Mouse (Mus musculus) neural tube, embryonic 10.5 days (tissue): Measurements from ENCODE around the gene Ccdc184.

Experiments used
- DNase-seq: peaks from one replicate; pipeline ENCODE4 v3.0.0-alpha.2; 2017; ENCODE audit warnings: low spot score; ENCODE audit errors: extremely low spot score

Gene Ccdc184

DNA sequence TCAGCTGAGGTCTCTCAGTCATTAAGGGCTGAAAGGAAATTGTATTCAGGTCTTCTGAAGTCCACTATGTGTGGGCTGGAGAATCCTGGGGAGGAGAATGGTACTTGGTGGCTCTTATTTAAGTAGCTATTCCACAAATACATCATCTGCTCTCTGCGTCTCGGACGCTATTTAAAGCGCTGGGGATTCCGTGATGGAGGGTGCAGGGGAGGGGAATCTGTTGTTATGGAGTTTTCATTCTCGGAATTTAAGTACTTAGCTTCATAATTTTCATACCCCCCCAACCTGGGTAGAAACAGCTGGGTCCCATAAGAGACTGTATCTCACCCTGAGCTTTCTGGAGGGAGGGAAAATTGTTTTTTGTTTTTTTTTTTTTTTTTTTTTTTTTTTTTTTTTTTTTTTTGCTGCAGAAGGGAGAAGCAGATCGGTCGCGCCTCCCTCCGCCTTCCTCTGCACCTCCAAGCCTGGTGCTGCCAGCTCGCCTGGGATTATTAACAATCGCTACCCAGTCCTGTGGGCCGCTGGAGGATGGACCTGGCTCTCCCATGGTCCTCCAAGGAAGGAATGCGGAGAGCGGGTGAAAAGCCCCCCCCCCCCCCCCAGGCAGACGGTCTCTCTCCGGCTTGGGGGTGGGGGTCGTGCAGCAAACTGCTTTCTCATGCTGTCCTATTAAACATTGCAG lies at the start of gene Ccdc184:
Ccdc184 (plus strand) TSS at position 196 of the 682 bp plus-strand sequence.
- DNase-seq, result no peak

DNA sequence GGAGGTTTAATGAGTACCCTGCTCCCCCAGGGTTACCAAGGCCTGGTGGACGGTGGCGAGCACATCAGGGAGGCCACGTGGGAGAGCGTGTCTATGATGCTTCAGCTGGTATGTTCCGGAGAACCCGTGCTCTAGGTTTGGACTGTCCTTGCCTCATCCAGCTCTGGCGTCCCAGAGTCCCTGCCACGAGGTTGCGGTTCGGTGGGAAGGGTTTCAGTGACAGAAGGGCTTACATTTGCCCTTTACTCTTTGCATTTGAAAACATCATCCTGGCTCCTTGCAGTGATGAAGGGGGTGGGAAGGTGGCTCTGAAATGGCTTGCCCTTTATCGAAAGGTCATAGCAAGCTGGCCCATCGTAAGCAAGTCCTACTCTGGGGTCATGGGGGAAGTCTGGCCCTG lies 47.6 kb upstream of the Ccdc184 start:
- no peak for DNase-seq

DNA sequence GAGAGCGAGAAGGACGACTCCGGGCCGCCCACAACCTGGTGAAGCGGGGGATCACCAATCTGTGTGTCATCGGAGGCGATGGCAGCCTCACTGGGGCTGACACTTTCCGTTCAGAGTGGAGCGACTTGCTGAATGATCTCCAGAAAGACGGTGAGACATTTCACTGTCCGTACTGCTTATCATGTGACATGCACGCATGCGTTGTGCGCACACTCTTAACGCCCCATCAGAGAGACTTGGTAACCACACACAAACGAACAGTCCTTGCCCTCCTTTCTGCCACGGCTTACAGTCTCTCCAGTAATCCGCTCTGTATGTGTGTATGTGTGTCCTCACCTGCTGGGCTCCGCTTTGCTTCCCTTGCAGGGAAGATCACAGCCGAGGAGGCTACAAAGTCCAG lies 46.1 kb upstream of the Ccdc184 start:
- no peak for DNase-seq

DNA sequence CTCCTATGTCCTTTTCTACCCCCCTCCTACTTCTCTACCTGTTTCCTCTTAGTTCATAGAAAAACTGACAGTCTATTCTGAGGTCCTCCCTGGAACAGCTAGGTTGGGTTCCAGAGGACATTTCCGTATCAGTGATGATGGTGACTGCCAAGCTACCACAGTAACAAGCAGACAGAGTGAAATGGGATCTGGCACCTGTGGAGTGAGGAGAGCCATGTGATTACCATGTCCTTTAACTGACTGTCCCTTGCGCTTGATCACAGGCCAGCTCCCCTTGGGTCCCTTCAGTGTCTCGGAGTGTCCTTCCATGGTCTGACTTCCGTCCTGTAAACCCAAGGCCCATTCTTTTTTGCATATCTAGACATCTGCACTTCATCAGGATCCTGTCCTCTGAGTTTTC lies 36.0 kb upstream of the Ccdc184 start:
- no peak for DNase-seq

DNA sequence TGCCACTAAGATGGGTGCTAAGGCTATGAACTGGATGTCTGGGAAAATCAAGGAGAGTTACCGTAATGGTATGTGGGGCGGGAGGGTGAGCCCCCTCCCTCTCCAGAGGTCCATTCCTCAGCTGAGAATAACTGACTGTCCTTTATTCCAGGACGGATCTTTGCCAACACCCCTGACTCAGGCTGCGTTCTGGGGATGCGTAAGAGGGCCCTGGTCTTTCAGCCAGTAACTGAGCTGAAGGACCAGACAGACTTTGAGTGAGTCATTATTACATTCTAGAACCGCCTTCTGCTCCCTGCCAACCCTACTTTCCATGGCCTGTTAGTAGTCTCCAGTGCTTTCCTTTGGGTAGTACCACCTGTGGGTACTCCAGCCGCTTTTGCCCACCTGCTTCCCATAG lies 35.5 kb upstream of the Ccdc184 start:
- DNase-seq, result no peak

DNA sequence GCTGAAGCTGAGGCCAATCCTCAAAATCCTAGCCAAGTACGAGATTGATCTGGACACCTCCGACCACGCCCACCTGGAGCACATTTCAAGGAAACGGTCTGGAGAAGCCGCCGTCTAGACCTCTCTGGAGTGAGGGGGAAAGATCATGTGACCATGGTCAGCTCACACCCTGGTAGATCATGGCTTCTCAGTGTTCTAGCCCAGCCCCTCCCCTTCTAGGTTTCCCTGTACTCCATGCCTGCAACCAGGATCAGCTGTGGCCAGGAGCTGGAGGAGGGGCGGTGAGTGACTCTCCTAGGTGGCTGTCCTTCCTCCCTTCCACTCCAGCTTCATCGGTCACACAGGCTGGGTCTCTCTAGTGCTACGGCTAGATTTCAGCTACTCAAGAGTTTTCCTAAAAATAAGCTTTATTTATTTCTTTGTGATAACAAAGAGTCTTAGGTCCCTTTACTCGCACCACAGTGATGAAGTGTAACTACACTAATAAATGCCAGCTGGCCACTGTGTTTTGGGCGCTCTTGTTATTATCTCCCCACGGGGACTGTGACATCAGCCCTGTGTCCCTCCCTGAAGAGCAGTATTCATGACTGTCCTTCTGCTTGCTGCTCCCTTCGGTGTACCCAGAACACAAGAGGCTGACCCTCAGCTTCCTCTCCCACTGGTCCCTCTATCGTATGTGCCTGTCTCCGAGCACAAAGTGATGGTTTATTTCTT lies 34.9 kb upstream of the Ccdc184 start:
- no peak for DNase-seq

DNA sequence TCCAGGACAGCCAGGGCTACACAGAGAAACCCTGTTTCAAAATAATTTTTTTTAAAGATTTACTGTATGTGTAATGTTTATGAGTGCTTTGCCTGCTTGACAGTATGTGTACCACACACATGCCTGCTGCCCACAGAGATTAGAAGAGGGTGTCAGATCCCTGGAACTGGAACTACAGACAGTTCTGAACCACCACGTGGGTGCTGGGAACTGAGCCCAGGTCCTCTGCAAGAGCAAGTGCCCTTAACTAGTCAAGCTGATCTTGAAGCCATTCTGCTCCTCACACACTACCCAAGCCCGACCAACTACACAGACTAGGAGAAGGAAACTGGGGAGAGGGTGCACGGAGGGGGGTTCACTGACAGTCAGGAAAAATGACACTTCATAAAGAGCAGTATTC lies 33.5 kb upstream of the Ccdc184 start:
- DNase-seq, result no peak

DNA sequence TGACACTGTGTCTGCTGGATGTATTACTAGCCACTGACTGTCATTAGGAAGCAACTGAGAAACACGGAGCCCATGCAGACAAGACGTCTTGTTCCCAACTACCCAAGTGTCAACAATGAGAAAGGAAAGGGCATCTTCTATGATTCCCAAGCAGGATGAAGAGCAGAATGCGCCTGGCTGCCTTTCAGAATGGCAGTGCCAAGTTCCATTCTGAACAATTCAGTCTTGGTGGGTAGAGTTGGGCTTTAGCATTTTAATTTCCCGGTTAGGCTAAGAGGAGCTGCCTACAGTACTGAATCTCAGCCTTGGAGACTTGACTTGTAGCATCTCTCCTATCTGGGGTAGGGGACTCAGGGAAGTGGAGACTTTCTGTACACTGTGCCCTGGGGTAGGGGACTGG lies 32.9 kb upstream of the Ccdc184 start:
- no peak for DNase-seq

DNA sequence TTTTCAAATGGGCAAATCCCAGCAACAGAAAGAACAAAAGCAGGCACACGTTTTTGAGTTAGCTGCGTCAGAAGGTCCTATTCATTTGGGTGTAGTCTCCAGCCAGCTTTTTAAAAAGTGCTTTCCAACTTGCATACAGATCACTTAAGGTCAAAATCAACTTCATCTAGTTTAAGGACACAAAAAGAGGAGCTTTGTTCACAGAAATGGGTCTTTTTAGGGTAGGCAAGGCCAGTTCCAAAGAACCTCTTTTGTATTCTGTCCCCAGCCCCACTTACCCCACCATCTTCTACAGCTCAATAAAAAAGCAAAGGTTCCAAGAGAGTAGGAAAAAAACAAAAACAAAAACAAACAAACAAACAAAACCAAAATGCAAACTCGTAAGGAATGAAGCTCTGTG lies 32.3 kb upstream of the Ccdc184 start:
- DNase-seq, result no peak

DNA sequence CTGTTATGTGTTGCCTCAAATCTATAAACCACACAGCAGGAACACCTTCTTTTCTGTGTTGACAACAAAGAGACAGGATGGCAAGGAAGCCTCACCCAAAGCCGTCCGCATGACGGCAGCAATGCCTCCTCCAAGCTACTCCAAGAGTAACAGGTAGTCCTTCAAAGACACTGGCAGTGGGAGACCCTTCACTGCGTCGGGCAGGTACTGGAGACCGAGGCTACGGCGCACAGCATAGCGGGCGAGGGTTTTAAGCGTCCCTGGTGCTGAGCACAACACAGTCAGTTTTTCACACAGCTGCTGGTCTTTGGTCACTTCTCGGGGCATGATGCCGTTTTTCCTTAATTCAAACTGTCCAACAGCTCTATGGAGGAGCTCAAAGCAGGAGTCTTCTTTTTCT lies 31.3 kb upstream of the Ccdc184 start:
- DNase-seq, result no peak

DNA sequence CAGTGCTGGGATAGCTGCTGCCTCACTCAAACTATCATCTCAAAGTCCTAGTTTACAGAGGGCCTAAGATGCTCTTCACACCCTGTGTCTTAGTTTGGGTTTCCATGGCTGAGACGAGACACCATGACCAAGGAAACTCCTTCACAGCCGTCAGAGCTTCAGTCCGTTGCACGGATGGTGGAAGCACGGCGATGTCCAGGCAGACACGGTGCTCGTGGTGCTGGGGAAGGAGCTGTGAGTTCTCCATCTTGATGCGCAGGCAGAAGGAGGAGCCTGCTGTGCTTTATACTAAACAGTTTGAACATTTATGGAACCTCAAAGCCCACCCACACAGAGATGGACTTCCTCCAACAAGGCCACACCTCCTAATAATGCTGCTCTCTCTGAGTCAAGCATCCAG lies 30.1 kb upstream of the Ccdc184 start:
- no peak for DNase-seq

DNA sequence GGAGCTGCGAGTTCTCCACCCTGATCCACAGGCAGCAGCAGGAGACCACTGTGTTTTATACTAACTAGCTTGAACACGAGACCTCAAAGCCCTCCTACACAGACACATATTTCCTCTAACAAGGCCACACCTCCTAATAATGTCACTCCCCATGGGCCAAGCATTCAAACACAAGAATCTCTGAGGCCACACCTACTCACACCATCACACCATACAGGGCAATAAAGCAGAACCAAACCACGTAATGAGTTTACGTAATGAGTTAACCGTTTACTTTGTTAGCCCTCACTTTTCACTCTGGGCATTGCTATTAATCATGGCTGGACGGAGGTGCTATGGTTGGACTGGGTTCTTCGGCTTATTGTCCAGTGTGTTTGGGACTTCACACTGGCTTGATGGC lies 27.2 kb upstream of the Ccdc184 start:
- DNase-seq, result no peak

DNA sequence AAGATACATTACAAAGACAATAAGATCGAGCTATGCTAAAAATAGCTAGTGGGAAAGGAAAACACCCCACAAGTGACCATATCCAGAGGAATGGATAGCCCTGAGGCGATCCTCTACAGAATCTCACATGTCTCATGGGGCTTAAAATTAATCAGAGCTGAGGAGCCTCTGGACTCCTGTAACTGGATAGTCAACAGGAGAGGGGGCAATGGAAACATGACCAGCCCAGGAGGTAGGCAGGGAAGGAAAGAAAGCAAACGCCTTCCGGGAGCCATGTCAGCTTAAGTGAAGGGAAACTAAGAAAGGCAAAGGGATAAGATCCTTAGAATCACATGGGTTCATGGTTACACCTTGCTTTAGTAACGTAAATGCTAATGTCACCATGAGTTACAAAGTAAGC lies 26.1 kb upstream of the Ccdc184 start:
- no peak for DNase-seq

DNA sequence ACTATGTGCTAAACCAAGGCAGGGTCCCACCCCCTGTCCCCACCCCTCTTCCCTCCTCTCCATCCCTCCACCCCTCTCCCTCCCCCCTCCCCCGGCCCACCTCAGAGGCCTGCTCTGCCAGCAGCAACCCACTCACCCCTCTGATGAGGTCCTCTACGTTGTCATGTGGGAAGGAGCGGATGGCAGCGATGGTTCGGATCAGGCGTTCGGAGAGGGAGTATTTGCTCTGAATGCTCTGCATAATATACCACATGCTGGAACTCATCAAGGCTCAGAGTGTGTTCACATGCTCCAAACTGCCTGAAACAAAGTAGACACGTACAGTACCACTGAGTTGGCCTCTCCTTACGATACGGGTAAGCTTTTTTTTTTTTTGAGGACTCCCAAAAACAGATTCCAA lies 24.4 kb upstream of the Ccdc184 start:
- no peak for DNase-seq

DNA sequence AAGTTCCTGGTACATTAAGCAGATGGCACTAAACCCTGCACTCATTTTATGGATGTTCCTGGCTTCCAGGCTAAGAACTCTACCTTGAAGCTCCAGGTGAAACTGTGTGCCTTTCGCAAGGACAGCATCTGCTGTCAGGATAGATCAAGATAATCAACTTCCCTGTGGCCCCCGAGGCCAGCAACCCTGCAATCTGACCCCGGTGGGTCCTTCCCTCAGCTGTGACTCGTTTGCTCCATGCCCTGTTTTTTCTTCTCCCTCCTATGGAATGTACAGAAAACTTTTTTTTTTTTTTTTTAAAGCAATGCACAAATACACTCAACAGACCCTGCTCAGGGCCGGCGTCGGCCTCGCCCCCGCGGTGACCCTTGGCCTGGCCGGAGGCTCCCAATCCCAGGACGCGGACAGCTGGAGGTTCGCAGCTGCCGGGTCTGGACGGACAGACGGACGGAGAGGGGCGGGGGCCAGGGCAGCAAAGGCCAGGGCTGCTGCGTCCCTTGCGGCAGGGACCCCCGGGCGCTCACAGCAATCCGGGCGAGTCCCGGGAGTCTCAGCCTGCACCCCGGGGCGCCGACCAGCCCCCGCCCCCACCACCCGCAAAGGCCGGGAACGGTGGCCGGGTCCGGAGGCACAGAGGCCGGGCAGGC lies 22.0 kb upstream of the Ccdc184 start:
- DNase-seq, result peak; percentile 59

DNA sequence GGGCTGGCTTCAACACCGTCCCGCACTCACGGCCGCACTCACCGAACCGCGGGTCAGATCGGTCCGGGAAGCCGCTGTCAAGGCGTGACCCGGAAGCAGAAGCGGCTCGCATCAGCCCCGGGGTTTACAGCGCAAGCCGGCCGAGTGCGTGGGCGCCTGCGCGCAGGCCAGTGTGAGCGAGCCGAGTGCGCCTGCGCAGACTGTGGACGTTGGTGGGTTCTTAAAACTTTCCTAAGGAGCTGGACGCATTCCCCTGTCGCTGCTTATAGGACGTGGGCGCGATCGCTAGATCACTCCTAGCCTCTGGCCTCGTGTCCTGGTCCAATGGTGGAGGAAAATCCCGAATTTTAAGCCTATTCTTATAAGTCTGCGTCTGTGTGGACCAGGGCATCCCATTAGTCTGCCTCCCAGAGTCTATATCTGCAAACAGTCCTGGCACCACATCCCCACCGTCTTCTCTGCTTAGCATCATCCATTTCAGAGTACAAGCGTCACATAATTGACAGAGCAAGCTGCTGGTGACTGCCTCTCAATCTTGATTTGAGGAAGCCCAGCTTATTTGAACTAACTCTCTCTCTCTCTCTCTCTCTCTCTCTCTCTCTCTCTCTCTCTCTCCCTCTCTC lies 21.3 kb upstream of the Ccdc184 start:
- DNase-seq, result peak; percentile 90

DNA sequence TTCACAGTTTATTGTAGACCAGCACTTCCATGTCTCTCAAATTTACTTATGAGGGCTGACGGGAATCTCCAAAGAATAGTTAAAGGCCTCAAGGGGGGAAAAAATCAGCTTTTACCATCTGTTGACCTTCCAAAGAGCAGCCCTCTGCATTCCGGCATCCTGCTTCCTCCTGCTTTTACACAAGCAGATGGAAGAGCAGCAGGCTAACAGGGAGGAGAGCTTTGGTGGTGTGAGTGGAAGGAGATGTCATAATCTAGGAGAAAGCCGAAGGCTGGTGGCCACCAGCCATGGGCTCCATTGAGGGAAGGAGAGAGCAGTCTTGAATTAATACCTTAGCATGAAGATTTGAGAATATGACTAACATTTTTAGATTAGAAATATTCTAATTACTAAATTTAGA lies 18.6 kb upstream of the Ccdc184 start:
- no peak for DNase-seq

DNA sequence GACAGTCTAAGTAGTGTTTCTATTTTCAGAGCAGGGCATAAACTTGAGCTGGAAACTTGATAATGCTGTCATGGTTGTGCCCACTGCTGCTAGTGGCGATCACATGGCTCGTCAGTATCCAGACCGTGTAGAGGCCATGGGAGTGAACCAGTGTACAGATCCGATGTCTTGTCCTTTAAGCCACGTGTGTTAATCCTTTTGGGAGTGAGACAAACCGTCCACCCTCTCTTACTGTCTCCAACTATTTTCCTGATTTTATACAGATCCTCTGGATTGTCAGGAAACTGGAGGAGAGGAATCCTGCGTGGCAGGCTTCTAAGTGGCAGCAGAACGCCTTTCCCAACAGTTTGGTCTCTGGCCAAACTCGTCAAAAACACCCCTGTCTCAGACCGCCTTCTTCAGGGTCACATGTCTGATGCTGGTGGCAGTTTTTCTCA lies 17.8 kb upstream of the Ccdc184 start:
- DNase-seq, result no peak

DNA sequence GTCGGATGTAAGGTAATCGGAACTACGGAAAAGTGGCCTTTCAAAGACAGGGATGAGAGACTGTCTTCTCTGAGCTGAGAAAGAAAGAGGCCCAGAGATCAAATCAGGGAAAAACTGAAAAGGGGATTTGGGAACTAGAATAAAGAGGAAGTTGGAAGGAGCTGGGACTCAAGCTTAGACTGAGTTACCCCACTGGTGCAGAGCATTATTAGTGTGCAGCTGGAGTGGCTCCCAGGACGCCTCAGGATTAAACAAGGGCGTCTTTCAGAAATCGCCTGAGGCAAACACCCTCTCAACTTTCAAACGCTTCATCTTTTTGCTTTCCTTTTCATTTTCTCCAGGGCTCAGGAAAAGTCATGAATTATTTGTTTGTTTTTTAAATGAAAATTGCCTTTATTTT lies 14.0 kb upstream of the Ccdc184 start:
- DNase-seq, result no peak

DNA sequence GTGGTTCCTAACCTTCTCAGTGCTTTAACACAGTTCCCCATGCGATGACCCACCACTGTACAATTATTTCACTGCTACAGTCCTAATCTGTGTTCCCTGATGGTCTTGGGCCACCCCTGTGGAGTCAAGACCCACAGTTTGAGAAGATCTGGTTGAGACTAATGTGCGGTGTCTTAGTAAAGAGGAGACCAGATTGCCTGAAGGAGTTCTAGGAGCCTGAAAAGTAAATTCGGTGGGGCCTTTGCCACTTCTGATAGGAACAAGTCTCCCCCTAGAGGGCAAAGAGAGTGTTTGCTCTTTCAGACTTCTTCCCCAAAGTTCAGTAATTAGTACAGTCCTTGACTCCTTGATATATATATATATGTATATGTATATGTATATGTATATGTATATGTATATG lies 13.3 kb upstream of the Ccdc184 start:
- peak; percentile 30 for DNase-seq

DNA sequence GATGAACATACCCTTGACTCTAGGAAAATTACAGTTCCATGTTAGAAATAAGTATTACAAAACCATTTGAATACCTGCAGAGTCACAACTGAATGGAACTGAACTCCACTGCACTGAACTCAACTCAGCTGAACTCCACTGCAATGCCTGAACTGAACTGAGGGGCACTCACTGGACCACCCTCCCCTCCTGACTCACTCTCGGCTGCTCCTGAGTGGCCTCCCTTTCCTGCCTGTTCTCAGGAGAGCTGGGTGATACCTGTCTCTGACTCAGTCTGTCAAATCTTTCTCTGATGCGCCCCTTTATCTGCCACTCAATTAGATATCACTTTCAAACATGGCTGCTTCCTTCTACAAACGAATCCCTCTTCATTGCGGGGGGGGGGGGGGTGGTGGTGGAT lies 12.8 kb upstream of the Ccdc184 start:
- DNase-seq, result no peak

DNA sequence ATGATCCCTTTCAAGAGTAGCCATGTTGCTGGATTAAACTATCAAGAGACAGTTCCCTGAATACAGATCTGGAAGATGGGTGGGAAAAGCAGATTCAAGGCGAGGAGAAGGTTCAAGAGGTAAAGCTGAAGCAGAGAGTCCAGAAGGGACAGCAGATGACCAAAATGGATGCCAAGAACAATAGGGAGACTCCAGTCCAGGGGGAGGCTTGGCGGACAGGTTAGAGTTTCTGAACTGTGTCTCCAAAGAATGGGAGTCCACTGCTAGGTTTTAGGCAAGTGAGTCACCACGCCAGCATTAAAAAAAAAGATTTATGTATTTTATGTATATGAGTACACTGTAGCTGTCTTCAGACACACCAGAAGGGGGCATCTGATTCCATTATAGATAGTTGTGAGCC lies 12.3 kb upstream of the Ccdc184 start:
- no peak for DNase-seq
